Comparison of ENCODE assay signal across 9 mouse cellular contexts in genomic region chr5:32322146-32322811, GRCm38 (mm10).
A peak's percentile ranks its signal among the peaks of the same experiment; 100 is the strongest.
DNase-seq lines count a peak whose midpoint lies in the region; ATAC-seq lines count a peak whose summit lies in the region.
"Had no signal": no experiment of that assay in that cellular context is flagged by ENCODE, and none has a peak within 500 bp of the region (broad histone marks: within the 10 kb centered on the region; RNA-seq: fewer than 3 reads in every experiment).

No protein-coding gene starts in this region.

- 0 out of 2 replicates have a peak, but pooled peaks have one; percentile 42 for ATAC-seq in stomach, embryonic 14.5 days (ENCODE audit: insufficient number of reproducible peaks, insufficient read depth, low FRiP score, low read depth)

- no peak overlapping the region for H3K27ac ChIP-seq in stomach, embryonic 14.5 days (ENCODE audit: low read length)

- no peaks in the 10 kb centered on the region for H3K4me1 ChIP-seq in stomach, embryonic 14.5 days (ENCODE audit: control insufficient read depth, insufficient read depth, low read length)
- H3K4me1 ChIP-seq: megakaryocyte, embryonic 14.5 days had no signal

- intact Hi-C loops in gastrocnemius, postnatal 36 days (cut with DNase I), result loop anchor here (2.0 to 5.0 kb wide), 3 partner anchors 137 to 195 kb away; partner anchors contain the start of gene Ppp1cb
- intact Hi-C loops in heart, postnatal 10 days (cut with DNase I), result loop anchor here (1.0 to 5.0 kb wide), 3 partner anchors 75 to 199 kb away; no protein-coding TSS in a partner anchor

- no peak overlapping the region for H3K4me3 ChIP-seq in stomach, embryonic 14.5 days (ENCODE audit: low read depth, low read length)
- H3K4me3 ChIP-seq: megakaryocyte, embryonic 14.5 days had no signal

- no peak overlapping the region for H3K9ac ChIP-seq in stomach, embryonic 14.5 days (replicated peaks; ENCODE audit: low read depth, low read length)

- H3K4me2 ChIP-seq in stomach, embryonic 14.5 days (replicated peaks; ENCODE audit: low read depth, low read length), result no peak overlapping the region

- WGBS in stomach, embryonic 14.5 days, result 27% methylated on average over 7 of the region's 7 CpGs

- no peaks in the 10 kb centered on the region for H3K36me3 ChIP-seq in stomach, embryonic 14.5 days (ENCODE audit: control insufficient read depth, insufficient read depth, low read length)

- H3K27me3 ChIP-seq in stomach, embryonic 14.5 days (ENCODE audit: control insufficient read depth, insufficient read depth, low read length), result no peaks in the 10 kb centered on the region

- DNase-seq in gastrocnemius, postnatal 10 days, result peak; percentile 45
- no peak for DNase-seq in gastrocnemius, postnatal 36 days
- DNase-seq in R1 (ENCODE audit: low read depth, low spot score), result peak; percentile 46
- DNase-seq in embryo, embryonic 10 days (ENCODE audit: low spot score), result peak; percentile 69
- peak; percentile 70 to 80 for DNase-seq in heart, postnatal 10 days
- DNase-seq in kidney, postnatal 4 days, result peak; percentile 68 to 77
- peak; percentile 77 for DNase-seq in lung, postnatal 36 days

- H3K9me3 ChIP-seq in stomach, embryonic 14.5 days (ENCODE audit: control insufficient read depth, low read depth, low read length), result no peaks in the 10 kb centered on the region
- H3K9me3 ChIP-seq: megakaryocyte, embryonic 14.5 days had no signal

Comparison
In these comparisons a context has a peak if more than half of its experiments do, and no peak if none do; other contexts are left out.
1. DNase-seq: peak in gastrocnemius, postnatal 10 days (single experiment), R1 (single experiment), embryo, embryonic 10 days (single experiment), heart, postnatal 10 days (2 of 2), kidney, postnatal 4 days (2 of 2) and lung, postnatal 36 days (single experiment); none in gastrocnemius, postnatal 36 days (0 of 2).